Mouse (Mus musculus) heart, embryonic 12.5 days (tissue): ENCODE data around the gene Anapc5. TPM values are rescaled to one million over a fixed set of nuclear protein-coding genes. Genes with fewer than 3 reads are reported as not detected.

Experiments
- ATAC-seq: fragments of 200-750 bp; cut with Nextera tagmentation; 2 replicates; pipeline ENCODE4 v1.8.0; 2017; ENCODE audit warnings: moderate TSS enrichment, moderate library complexity; ENCODE audit not compliant: insufficient number of reproducible peaks, low FRiP score
- H3K27ac ChIP-seq: fragments of 300-500 bp; sonication (generic); 2 replicates; pipeline ENCODE4 v1.5.1; 2016; ENCODE audit warnings: mild to moderate bottlenecking, moderate library complexity; ENCODE audit not compliant: poor library complexity, severe bottlenecking
- H3K27me3 ChIP-seq: fragments of 300-500 bp; sonication (generic); replicated peaks from 2 replicates; pipeline ENCODE4 v1.6.1; 2016; ENCODE audit warnings: mild to moderate bottlenecking, moderate library complexity
- H3K36me3 ChIP-seq: fragments of 300-500 bp; sonication (generic); 2 replicates; pipeline ENCODE4 v1.6.1; 2016; ENCODE audit warnings: mild to moderate bottlenecking, moderate library complexity
- H3K4me1 ChIP-seq: fragments of 300-500 bp; sonication (generic); replicated peaks from 2 replicates; pipeline ENCODE4 v1.6.1; 2016; ENCODE audit warnings: mild to moderate bottlenecking
- H3K4me2 ChIP-seq: fragments of 300-500 bp; sonication (generic); 2 replicates; pipeline ENCODE4 v1.6.1; 2016; ENCODE audit warnings: mild to moderate bottlenecking, moderate library complexity
- H3K4me3 ChIP-seq: fragments of 300-500 bp; sonication (generic); 2 replicates; pipeline ENCODE4 v1.5.1; 2016; ENCODE audit warnings: mild to moderate bottlenecking
- H3K9ac ChIP-seq: fragments of 300-500 bp; sonication (generic); 2 replicates; pipeline ENCODE4 v1.6.1; 2016; ENCODE audit warnings: mild to moderate bottlenecking, moderate library complexity
- H3K9me3 ChIP-seq: fragments of 300-500 bp; sonication (generic); replicated peaks from 2 replicates; pipeline ENCODE4 v1.6.1; 2016; ENCODE audit warnings: mild to moderate bottlenecking, moderate library complexity
- WGBS: fragments of 180-500 bp; shearing (Covaris S2); methylation state at CpG from one replicate; pipeline ENCODE4 v1.1.7; 2016; 5-methylcytosine and 5-hydroxymethylcytosine counted together
- polyA plus RNA-seq: library from polyadenylated mRNA; unstranded; fragments of >200 nt; fragmentation: Nextera tagmentation; extraction: Ambion mirVana; gene quantifications from 2 replicates; pipeline ENCODE4 v1.2.1, GENCODE M21; 2016

The Anapc5 gene
- polyA plus RNA-seq, 1 experiment from 2014 or later, result 342 TPM

- no peaks in the 10 kb centered on the region for H3K9me3 ChIP-seq
- no peak for ATAC-seq
- H3K36me3 ChIP-seq, result peaks cover 43% of the 10 kb centered on the region
Observed at GRCm38 (mm10) chr5:122756680-122757079, 64.5 kb downstream of the Anapc5 start.

GRCm38 (mm10) chr5:122756144-122756543 is 65.0 kb downstream of the Anapc5 start:
- H3K4me2 ChIP-seq, result no peak overlapping the region
- 81% methylated on average over 6 of the region's 6 CpGs for WGBS
- ATAC-seq, result no peak

More at GRCm38 (mm10) chr5:122756680-122757079, 64.5 kb downstream of the Anapc5 start:
- no peaks in the 10 kb centered on the region for H3K27me3 ChIP-seq
- WGBS, result 89% methylated on average over 7 of the region's 7 CpGs
- H3K4me1 ChIP-seq, result peaks cover 12% of the 10 kb centered on the region
- no peak overlapping the region for H3K4me2 ChIP-seq
- no peak overlapping the region for H3K4me3 ChIP-seq
- H3K27ac ChIP-seq, result no peak overlapping the region
- no peak overlapping the region for H3K9ac ChIP-seq

DNA sequence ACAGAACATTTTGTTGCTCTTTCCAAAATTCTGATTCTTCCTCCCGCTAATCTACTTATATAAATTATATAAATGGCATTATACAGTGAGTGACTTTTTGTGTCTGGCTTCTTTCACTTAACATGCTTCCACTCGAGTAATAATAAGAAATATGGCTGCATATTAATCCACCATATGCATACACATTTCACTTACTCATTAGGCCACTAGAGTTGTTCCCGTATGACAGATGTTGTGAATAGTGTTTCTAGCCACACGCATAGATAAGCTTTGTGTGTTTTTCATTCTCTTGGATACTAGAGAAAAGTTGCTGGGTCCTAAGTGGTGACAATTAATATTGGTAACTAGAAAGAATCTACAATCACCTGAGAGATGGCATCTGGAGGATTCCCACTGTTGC is 65.5 kb downstream of the Anapc5 start:
- Histone ChIP-seq H3K36me3 (peaks cover 43% of the 10 kb centered on the region), H3K4me1 (peaks cover 2% of the 10 kb centered on the region), H3K4me3 (no peak overlapping the region), H3K4me2 (no peak overlapping the region), H3K27ac (no peak overlapping the region), H3K27me3 (no peaks in the 10 kb centered on the region), H3K9me3 (no peaks in the 10 kb centered on the region), H3K9ac (no peak overlapping the region)
- ATAC-seq, result no peak
- WGBS, result 92% methylated on average over 4 of the region's 4 CpGs

More at GRCm38 (mm10) chr5:122756144-122756543, 65.0 kb downstream of the Anapc5 start:
- no peak overlapping the region for H3K9ac ChIP-seq
- peaks cover 7% of the 10 kb centered on the region for H3K4me1 ChIP-seq
- H3K36me3 ChIP-seq, result peaks cover 43% of the 10 kb centered on the region
- H3K4me3 ChIP-seq, result no peak overlapping the region
- no peak overlapping the region for H3K27ac ChIP-seq
- no peaks in the 10 kb centered on the region for H3K9me3 ChIP-seq
- no peaks in the 10 kb centered on the region for H3K27me3 ChIP-seq

- Histone ChIP-seq H3K4me1 (no peaks in the 10 kb centered on the region), H3K36me3 (peaks cover 51% of the 10 kb centered on the region), H3K27ac (no peak overlapping the region), H3K27me3 (no peaks in the 10 kb centered on the region), H3K9me3 (no peaks in the 10 kb centered on the region), H3K9ac (no peak overlapping the region), H3K4me3 (no peak overlapping the region), H3K4me2 (no peak overlapping the region)
- no peak for ATAC-seq
- 82% methylated on average over 16 of the region's 16 CpGs for WGBS
Observed at GRCm38 (mm10) chr5:122754477-122754876, 66.7 kb downstream of the Anapc5 start.

DNA sequence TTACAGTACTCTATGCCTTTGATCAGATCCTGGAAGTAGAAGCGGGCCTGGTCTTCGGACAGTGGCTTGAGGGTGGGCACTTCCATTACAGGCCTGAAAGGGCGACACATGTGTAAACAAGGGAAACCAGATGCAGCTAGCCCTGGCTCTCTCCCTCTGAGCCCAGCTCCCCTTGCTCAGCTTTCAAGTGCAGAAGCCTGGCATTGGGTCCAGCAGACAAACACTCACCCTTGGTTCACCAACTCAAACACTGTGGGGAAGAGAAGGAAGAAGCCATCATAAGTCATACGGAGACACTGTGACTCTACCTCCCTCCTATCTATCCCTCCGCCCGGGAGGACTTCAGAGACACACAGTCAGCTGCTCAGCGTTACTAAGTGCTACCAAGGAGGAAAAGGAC is 73.2 kb downstream of the Anapc5 start:
- Histone ChIP-seq H3K36me3 (peaks cover 49% of the 10 kb centered on the region), H3K4me1 (no peaks in the 10 kb centered on the region), H3K9me3 (no peaks in the 10 kb centered on the region), H3K4me2 (no peak overlapping the region), H3K27me3 (no peaks in the 10 kb centered on the region), H3K4me3 (no peak overlapping the region), H3K9ac (no peak overlapping the region), H3K27ac (no peak overlapping the region)
- WGBS, result 75% methylated on average over 7 of the region's 7 CpGs
- ATAC-seq, result no peak

DNA sequence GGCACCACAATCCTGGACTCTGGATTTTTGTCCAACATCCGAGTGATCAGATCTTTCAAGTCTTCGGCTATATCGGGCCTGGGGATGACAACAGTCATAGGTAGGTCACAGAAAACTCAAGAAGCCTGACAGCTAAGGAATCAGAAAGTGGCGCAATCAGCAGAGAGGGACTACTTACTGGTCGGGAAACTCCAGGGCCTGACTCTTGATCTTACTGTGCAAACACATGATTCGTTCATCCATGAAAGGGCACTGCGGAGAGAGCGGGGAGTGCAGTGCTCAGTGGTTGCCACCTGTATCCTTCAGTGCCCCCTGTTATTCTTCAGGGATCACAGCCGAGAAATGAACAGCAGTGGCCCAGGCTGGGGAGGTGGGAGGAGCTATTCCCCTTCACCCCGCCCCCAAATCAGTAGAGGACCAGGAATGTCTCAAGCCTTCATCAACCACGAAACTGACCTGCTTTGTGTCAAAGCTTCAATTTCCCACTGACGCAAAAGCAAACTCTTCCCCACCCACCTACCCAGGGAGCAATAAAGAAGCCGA is 77.2 kb downstream of the Anapc5 start:
- 74% methylated on average over 13 of the region's 13 CpGs for WGBS
- Histone ChIP-seq H3K4me2 (no peak overlapping the region), H3K9me3 (no peaks in the 10 kb centered on the region), H3K9ac (no peak overlapping the region), H3K36me3 (peaks cover 60% of the 10 kb centered on the region), H3K4me1 (no peaks in the 10 kb centered on the region), H3K27ac (no peak overlapping the region), H3K4me3 (no peak overlapping the region), H3K27me3 (no peaks in the 10 kb centered on the region)
- no peak for ATAC-seq

Other genes with a start within 250 kb of the Anapc5 start
- gene Ift81, start 206.8 kb downstream of the Anapc5 start, polyA plus RNA-seq, result 25.2 and 30.0 TPM in 2 replicates
- 0.76 and 0.91 TPM in 2 replicates for gene P2rx7, start 177.4 kb downstream of the Anapc5 start, polyA plus RNA-seq
- gene P2rx4, start 113.8 kb downstream of the Anapc5 start, polyA plus RNA-seq, result 15.6 and 17.5 TPM in 2 replicates
- gene Camkk2, start 41.9 kb downstream of the Anapc5 start, polyA plus RNA-seq, result 18.4 and 19.4 TPM in 2 replicates
- 26.2 and 32.4 TPM in 2 replicates for gene Rnf34, start 28.7 kb upstream of the Anapc5 start, polyA plus RNA-seq
- gene Kdm2b, start 168.5 kb upstream of the Anapc5 start, polyA plus RNA-seq, result 38.6 and 39.8 TPM in 2 replicates
- gene Orai1, start 193.7 kb upstream of the Anapc5 start, polyA plus RNA-seq, result 22.8 and 23.3 TPM in 2 replicates
- gene Morn3, start 225.7 kb upstream of the Anapc5 start, polyA plus RNA-seq, result not detected in 2 replicates
- 12.9 and 13.0 TPM in 2 replicates for gene Tmem120b, start 247.1 kb upstream of the Anapc5 start, polyA plus RNA-seq